Mouse (Mus musculus): ENCODE results near the gene H2-Ke6. TPM values are rescaled to one million over a fixed set of nuclear protein-coding genes. Genes with fewer than 3 reads are reported as not detected.
"Not testable (repeated sequence)": the region's sequence is repeated elsewhere in the genome, so short reads cannot be mapped to it uniquely, and the experiment has no call there.

The H2-Ke6 gene
- total RNA-seq, 2 experiments from 2014 or later = 69.9 to 82.3 TPM

- H3K4me3 ChIP-seq = peak overlapping the region; percentile 81
- intact Hi-C loops (cut with DNase I) = not testable (repeated sequence)
- peak overlapping the region; percentile 90 for H3K27ac ChIP-seq
- peak; percentile 44; the same call in 1 of the 2 replicates for TF ChIP-seq CTCF (IDR thresholded peaks at IDR 0.05)
- DNase-seq = peak; percentile 91
Observed at GRCm38 (mm10) chr17:33981192-33981909, 46.5 kb downstream of the H2-Ke6 start.

GRCm38 (mm10) chr17:33980181-33981035 is 47.5 kb downstream of the H2-Ke6 start:
- intact Hi-C loops (cut with DNase I) = no loop called here
- H3K4me3 ChIP-seq = peak overlapping the region; percentile 81
- H3K27ac ChIP-seq = peak overlapping the region; percentile 90

GRCm38 (mm10) chr17:33979512-33980050 is 48.3 kb downstream of the H2-Ke6 start:
- TF ChIP-seq CTCF (IDR thresholded peaks at IDR 0.05) = no peak
- H3K27ac ChIP-seq = peak overlapping the region; percentile 90
- intact Hi-C loops (cut with DNase I) = no loop called here
- no peak overlapping the region for H3K4me3 ChIP-seq
- no peak for DNase-seq

More at GRCm38 (mm10) chr17:33980181-33981035, 47.5 kb downstream of the H2-Ke6 start:
- TF ChIP-seq CTCF (IDR thresholded peaks at IDR 0.05) = no peak
- no peak for DNase-seq

- intact Hi-C loops (cut with DNase I) = no loop called here
- no peak for TF ChIP-seq CTCF (IDR thresholded peaks at IDR 0.05)
- DNase-seq = peak; percentile 88
- peak overlapping the region; percentile 85 for H3K4me3 ChIP-seq
- peak overlapping the region; percentile 90 for H3K27ac ChIP-seq
Observed at GRCm38 (mm10) chr17:33978631-33979031, 49.2 kb downstream of the H2-Ke6 start.

GRCm38 (mm10) chr17:33977861-33978557 is 49.9 kb downstream of the H2-Ke6 start:
- no peak for TF ChIP-seq CTCF (IDR thresholded peaks at IDR 0.05)
- Histone ChIP-seq H3K4me3 (peak overlapping the region; percentile 85), H3K27ac (peak overlapping the region; percentile 90)
- DNase-seq = no peak
- intact Hi-C loops (cut with DNase I) = no loop called here

Small RNA genes lying within 50 kb of the gene (microRNA-seq; reads per million reads assigned to microRNA genes)
- not detected for gene Mir219a-1
- not detected for gene Mir219c

Other genes starting within 250 kb of the H2-Ke6 start
- 1 to 10 TPM; 1.4 to 5.9 TPM for gene Angptl4, start 246.2 kb downstream of the H2-Ke6 start, total RNA-seq (2021)
- gene Kank3, start 217.5 kb downstream of the H2-Ke6 start, total RNA-seq (2021) = 10 to 100 TPM; 15.7 to 24.5 TPM
- gene Rps28, start 203.5 kb downstream of the H2-Ke6 start, total RNA-seq (2021) = 100 to 1,000 TPM; 541 to 640 TPM
- gene Ndufa7, start 203.5 kb downstream of the H2-Ke6 start, total RNA-seq (2021) = 100 to 1,000 TPM; 351 to 407 TPM
- 10 to 100 TPM; 13.8 to 16.1 TPM for gene Cd320, start 185.0 kb downstream of the H2-Ke6 start, total RNA-seq (2021)
- gene Gm7029, start 154.2 kb downstream of the H2-Ke6 start, total RNA-seq (2021) = not detected
- gene Kifc1, start 137.4 kb downstream of the H2-Ke6 start, total RNA-seq (2021) = under 1 TPM; 0.23 to 0.33 TPM
- not detected for gene Platr17, start 122.9 kb downstream of the H2-Ke6 start, total RNA-seq (2021)
- 10 to 100 TPM; 13.3 to 13.9 TPM for gene Daxx, start 118.6 kb downstream of the H2-Ke6 start, total RNA-seq (2021)
- gene Tapbp, start 112.2 kb downstream of the H2-Ke6 start, total RNA-seq (2021) = 10 to 100 TPM; 34.0 to 44.4 TPM
- gene Zbtb22, start 112.2 kb downstream of the H2-Ke6 start, total RNA-seq (2021) = 10 to 100 TPM; 14.5 to 14.8 TPM
- 10 to 100 TPM; 31.4 to 34.0 TPM for gene Rgl2, start 98.5 kb downstream of the H2-Ke6 start, total RNA-seq (2021)
- gene Pfdn6, start 87.7 kb downstream of the H2-Ke6 start, total RNA-seq (2021) = 10 to 100 TPM; 51.2 to 67.6 TPM
- 1 to 10 TPM; 8.6 to 8.8 TPM for gene Wdr46, start 87.4 kb downstream of the H2-Ke6 start, total RNA-seq (2021)
- gene B3galt4, start 76.6 kb downstream of the H2-Ke6 start, total RNA-seq (2021) = 1 to 10 TPM; 1.3 to 1.4 TPM
- 10 to 100 TPM; 31.7 to 33.4 TPM for gene Vps52, start 72.2 kb downstream of the H2-Ke6 start, total RNA-seq (2021)
- 100 to 1,000 TPM; 364 to 443 TPM for gene Rps18, start 72.1 kb downstream of the H2-Ke6 start, total RNA-seq (2021)
- gene H2-K1, start 27.7 kb downstream of the H2-Ke6 start, total RNA-seq (2021) = 10 to 100 TPM; 28.2 to 41.1 TPM
- 10 to 100 TPM; 11.6 to 12.8 TPM for gene Ring1, start 3.4 kb downstream of the H2-Ke6 start, total RNA-seq (2021)
- 10 to 100 TPM; 44.6 to 49.5 TPM for gene Slc39a7, start 3.6 kb upstream of the H2-Ke6 start, total RNA-seq (2021)
- 10 to 100 TPM; 40.5 to 41.7 TPM for gene Rxrb, start 3.8 kb upstream of the H2-Ke6 start, total RNA-seq (2021)
- 1 to 10 TPM; 3.0 to 9.6 TPM for gene Col11a2, start 11.4 kb upstream of the H2-Ke6 start, total RNA-seq (2021)
- gene H2-Oa, start 64.3 kb upstream of the H2-Ke6 start, total RNA-seq (2021) = not detected
- gene H2-DMa, start 91.5 kb upstream of the H2-Ke6 start, total RNA-seq (2021) = 1 to 10 TPM; 3.0 to 3.1 TPM
- 10 to 100 TPM; 70.3 to 88.9 TPM for gene Brd2, start 94.6 kb upstream of the H2-Ke6 start, total RNA-seq (2021)
- under 1 TPM; 0.46 to 0.47 TPM for gene H2-DMb2, start 115.2 kb upstream of the H2-Ke6 start, total RNA-seq (2021)
- gene H2-DMb1, start 125.0 kb upstream of the H2-Ke6 start, total RNA-seq (2021) = under 1 TPM; 0.38 to 0.61 TPM
- 1 to 10 TPM in 1 of 2 experiments, under 1 TPM in 1; 0.74 to 1.5 TPM for gene Tap1, start 159.5 kb upstream of the H2-Ke6 start, total RNA-seq (2021)
- 1 to 10 TPM; 1.4 to 1.7 TPM for gene Psmb9, start 159.7 kb upstream of the H2-Ke6 start, total RNA-seq (2021)
- gene Psmb8, start 169.7 kb upstream of the H2-Ke6 start, total RNA-seq (2021) = 1 to 10 TPM; 2.2 to 3.4 TPM
- gene Tap2, start 175.5 kb upstream of the H2-Ke6 start, total RNA-seq (2021) = 1 to 10 TPM; 4.9 to 7.5 TPM
- gene H2-Ob, start 210.8 kb upstream of the H2-Ke6 start, total RNA-seq (2021) = under 1 TPM in 1 of 2 experiments, not detected in 1; 0.11 TPM
- gene H2-Ab1, start 229.6 kb upstream of the H2-Ke6 start, total RNA-seq (2021) = 1 to 10 TPM; 3.1 to 4.7 TPM

All from gastrocnemius, adult 2 months (tissue).